Mouse (Mus musculus) kidney, postnatal 14 days (tissue): Measurements from ENCODE around the gene Thsd4.

Experiments
- DNase-seq: peaks from one replicate; pipeline ENCODE4 v3.0.0; 2022; ENCODE audit warnings: mixed read lengths

Gene Thsd4

DNA sequence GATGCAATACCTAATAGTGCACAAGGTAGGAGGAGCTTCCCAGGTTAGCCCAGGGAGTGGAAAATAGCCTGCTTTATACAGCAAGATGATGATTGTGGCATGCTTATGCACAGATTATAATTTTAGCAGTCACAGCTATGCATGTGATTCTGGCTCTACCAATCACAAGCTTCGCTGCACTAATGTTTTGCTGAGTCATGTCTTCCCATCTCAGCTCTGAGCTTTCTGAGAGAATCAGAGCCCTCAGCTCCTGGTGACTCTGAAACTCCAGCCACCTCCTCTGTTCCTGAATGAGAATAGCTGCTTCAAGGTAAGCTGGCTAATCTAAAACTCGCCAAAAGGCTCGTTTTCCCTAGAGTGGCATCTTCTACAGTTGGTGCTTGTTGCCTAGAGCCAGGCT, 591.6 kb downstream of the Thsd4 start:
- no peak for DNase-seq
